Mouse (Mus musculus) left cerebral cortex, adult 9 months (tissue): ENCODE data around the gene Pard6b.
"Not testable (repeated sequence)": the region's sequence is repeated elsewhere in the genome, so short reads cannot be mapped to it uniquely, and the experiment has no call there.

ENCODE experiments used
- DNase-seq, 2 experiments: peaks; one replicate each; pipeline ENCODE4 v3.0.0; 2022; ENCODE audit warnings: low spot score in 2 of 2

Pard6b gene

GRCm38 (mm10) chr2:168080431-168081246 is at the start of gene Pard6b:
TSS of gene Pard6b (plus strand) at chr2:168081004.
- DNase-seq, result peak; percentile 97 to 98

- no peak for DNase-seq
These were observed 49.0 kb upstream of the Pard6b start for GRCm38 (mm10) chr2:168031842-168032241.

- no peak for DNase-seq
These were observed 46.9 kb upstream of the Pard6b start for GRCm38 (mm10) chr2:168033905-168034304.

- no peak for DNase-seq
These were observed 44.9 kb upstream of the Pard6b start for GRCm38 (mm10) chr2:168035907-168036306.

GRCm38 (mm10) chr2:168037063-168037462 is 43.7 kb upstream of the Pard6b start:
- no peak for DNase-seq

- DNase-seq, result no peak
These were observed 40.1 kb upstream of the Pard6b start for GRCm38 (mm10) chr2:168040751-168041150.

- no peak for DNase-seq
These were observed 38.8 kb upstream of the Pard6b start for GRCm38 (mm10) chr2:168042019-168042418.

GRCm38 (mm10) chr2:168044681-168045287 is 36.0 kb upstream of the Pard6b start:
- no peak for DNase-seq

- DNase-seq, result no peak
These were observed 35.4 kb upstream of the Pard6b start for GRCm38 (mm10) chr2:168045357-168045756.

- DNase-seq, result no peak
These were observed 35.0 kb upstream of the Pard6b start for GRCm38 (mm10) chr2:168045771-168046170.

- DNase-seq, result no peak
These were observed 34.3 kb upstream of the Pard6b start for GRCm38 (mm10) chr2:168046467-168046866.

- no peak for DNase-seq
These were observed 31.7 kb upstream of the Pard6b start for GRCm38 (mm10) chr2:168049002-168049635.

GRCm38 (mm10) chr2:168050000-168050942 is 30.5 kb upstream of the Pard6b start:
- DNase-seq, result no peak

GRCm38 (mm10) chr2:168052156-168052555 is 28.6 kb upstream of the Pard6b start:
- no peak for DNase-seq

- no peak for DNase-seq
These were observed 28.1 kb upstream of the Pard6b start for GRCm38 (mm10) chr2:168052689-168053088.

GRCm38 (mm10) chr2:168054142-168054541 is 26.7 kb upstream of the Pard6b start:
- DNase-seq, result no peak

GRCm38 (mm10) chr2:168055910-168056665 is 24.7 kb upstream of the Pard6b start:
- DNase-seq, result no peak

GRCm38 (mm10) chr2:168056666-168056933 is 24.2 kb upstream of the Pard6b start:
- no peak for DNase-seq

GRCm38 (mm10) chr2:168057876-168058275 is 22.9 kb upstream of the Pard6b start:
- not testable (repeated sequence) for DNase-seq

- DNase-seq, result no peak
These were observed 22.2 kb upstream of the Pard6b start for GRCm38 (mm10) chr2:168058488-168059199.
